Mouse (Mus musculus) v-Abl transformed pro-B cells (cell line): ENCODE data around the gene Hebp2.

Experiments used
- in situ Hi-C, 2 experiments: fragments of 400-800 bp; cut with MboI; formaldehyde crosslinking; loops; one replicate each; pipeline ENCODE4 v1.15.1; 2025; ENCODE audit not compliant: unreplicated experiment in 2 of 2

Hebp2 gene

DNA sequence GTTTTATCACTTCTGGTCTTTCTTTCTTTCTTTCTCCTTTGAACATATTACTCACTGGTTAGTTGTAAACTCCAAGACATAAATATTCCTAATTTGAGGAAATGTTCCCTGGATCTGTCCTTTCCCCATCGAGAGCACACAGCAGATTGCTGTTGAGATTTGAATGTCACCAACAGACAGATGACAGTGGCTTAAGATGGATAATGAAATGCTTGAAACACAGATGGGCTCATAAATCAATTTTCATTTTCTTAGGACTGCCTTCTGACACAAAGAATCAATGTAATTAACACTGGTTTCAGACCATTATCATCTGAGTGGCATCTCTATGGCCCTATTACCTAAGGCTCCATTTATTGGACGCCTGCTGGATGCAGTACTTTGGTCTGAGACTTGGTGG, 23.3 kb downstream of the Hebp2 start:
- in situ Hi-C loops = loop anchor here in 1 of 2 experiments (5.0 kb wide), 1 partner anchor 785 kb away; no protein-coding TSS in a partner anchor

GRCm38 (mm10) chr10:18511496-18511895, 34.4 kb downstream of the Hebp2 start:
- in situ Hi-C loops = no loop called here

DNA sequence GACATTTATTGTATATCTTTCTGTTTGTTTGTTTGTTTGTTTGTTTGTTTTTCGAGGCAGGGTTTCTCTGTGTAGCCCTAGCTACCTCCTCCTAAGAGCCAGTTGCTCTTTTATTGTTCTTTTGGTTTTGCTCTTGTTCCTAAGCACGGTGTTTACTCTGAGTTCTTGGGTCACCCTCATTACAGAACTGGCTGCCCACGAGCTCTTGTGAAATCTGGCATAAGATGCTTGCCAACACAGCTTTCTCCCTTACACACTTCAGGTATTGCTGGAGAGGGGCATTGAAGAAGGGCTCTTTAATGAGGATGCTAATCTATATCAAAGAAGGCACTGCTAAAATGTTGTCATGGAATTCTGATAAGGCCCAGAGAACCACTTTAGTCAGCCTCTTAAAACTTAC, 35.2 kb downstream of the Hebp2 start:
- in situ Hi-C loops = no loop called here

- in situ Hi-C loops = no loop called here
Observed at GRCm38 (mm10) chr10:18508586-18508985, 37.3 kb downstream of the Hebp2 start.

DNA sequence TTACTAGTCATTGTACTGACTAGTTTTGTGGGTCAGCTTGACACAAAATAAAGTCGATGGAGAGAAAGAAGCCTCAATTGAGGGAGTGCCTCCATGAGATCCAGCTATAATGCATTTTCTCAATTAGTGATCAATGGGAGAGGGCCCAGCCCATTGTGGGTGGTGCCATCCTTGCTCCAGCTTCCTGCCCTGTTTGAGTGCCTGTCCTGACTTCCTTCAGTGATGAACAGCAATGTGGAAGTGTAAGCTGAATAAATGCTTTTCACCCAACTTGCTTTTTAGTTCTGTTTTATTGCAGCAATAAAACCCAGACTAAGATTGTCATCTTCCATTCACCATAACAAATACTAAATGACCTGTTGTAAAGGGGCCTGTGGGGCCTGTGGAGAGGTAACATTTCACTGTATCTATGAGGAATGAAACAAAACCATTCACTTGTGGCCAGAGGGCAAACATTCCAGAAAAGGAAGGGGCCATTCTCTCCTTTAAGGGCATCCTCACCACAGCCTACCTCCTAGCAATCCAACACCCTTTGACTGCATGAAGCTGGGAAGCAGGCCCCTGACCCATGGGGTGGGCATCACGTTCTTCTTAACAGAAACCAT, 37.9 kb downstream of the Hebp2 start:
- in situ Hi-C loops = no loop called here

GRCm38 (mm10) chr10:18506501-18506946, 39.4 kb downstream of the Hebp2 start:
- in situ Hi-C loops = no loop called here

DNA sequence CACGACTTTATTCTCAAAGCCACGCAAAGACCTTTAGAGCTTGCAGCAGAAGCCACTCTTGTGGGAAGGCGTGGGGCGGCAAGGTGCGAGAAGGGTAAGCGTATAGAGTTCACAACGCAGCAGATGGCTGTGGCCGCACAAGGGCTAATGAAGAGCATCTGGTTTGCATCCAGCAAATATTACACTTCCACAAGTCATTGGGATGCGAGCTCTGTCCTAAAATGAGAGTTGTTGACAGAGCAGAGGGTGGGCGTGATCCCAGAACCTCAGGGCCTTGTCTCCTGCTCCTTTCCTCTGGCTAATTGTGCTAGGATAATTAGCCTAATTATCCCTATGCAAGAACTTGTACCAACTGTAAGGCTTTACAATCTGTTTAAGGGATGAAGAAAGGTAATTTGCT, 40.2 kb downstream of the Hebp2 start:
- in situ Hi-C loops = no loop called here

DNA sequence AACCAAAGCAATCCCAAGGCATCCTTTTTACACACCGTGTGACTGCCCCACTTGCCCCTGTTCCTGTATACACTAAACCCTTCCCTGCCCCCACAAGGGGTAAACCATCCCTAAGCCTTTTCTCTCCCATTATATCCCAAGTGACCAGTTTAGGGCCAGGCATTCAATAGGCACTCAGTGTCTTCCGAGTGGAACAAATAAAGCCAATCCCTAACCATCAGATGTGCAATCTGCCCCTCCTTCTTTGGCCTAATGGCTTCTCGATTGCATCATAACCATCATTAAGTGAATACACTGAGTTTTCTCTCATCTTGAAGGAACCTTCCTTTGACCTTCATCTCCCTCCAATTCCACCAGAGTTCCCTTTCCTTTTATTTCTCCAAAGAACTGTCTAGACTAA, 43.9 kb downstream of the Hebp2 start:
- in situ Hi-C loops = no loop called here

DNA sequence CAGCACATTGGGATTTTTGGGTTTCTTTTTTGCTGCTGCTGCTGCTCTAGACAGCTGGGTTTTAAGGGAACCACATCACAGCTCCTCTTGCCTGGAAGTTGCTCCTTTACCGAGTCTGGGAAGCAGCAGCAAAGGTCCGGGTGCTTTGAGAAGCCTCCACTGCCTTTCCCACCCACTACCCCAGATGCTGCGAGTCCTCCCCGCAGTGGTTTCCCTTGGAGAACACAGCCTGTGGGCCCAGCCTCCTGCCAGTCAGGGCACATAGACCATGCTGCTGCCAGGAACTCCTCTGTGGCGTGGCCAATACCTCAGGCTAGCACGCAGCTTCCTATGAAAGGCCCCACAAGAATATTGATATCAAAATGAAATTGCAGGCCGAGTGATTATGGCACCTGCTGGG, 48.8 kb downstream of the Hebp2 start:
- in situ Hi-C loops = no loop called here

- in situ Hi-C loops = no loop called here
Observed at GRCm38 (mm10) chr10:18494249-18494648, 51.6 kb downstream of the Hebp2 start.

DNA sequence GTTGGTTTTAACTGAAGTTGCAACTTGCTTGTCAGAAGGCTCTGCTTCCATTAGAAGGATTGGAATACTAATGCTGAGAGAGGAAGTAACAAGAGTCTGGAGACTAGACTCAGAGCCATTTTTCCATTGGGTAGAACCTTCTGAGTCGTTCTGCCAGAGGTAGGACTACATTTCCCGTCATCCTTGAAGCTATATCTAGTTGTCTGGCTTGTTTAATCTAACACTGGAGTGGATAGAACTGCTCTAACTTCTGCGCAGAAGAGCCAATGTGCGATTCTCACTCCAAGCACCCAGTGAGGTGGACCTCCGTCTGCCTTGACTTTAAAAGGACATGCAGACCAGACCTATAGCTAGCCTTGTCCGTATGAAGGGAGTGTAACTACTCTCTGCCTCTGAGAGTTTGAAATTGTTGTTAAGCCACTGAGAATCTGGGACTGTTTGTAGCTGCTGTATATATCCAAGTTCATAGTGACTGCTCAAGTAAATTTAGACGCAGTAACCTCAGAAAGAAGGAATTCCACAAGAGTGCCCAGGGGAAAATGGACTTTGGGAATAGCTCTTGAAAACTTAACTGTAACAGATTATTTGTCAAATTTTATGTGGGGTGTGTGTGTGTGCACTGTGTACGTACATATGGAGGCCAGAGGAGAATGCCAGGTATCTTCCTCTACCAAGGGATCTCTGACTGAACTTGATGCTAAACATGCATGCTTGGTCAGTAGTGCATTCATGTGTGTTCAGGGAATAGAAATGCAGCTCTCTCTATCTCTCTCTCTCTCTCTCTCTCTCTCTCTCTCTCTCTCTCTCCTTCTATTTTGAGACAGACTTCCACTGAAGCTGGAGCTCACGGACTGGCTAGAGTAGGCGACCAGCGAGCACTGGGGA, 52.6 kb downstream of the Hebp2 start:
- in situ Hi-C loops = no loop called here

- in situ Hi-C loops = no loop called here
Observed at GRCm38 (mm10) chr10:18491952-18492351, 53.9 kb downstream of the Hebp2 start.

DNA sequence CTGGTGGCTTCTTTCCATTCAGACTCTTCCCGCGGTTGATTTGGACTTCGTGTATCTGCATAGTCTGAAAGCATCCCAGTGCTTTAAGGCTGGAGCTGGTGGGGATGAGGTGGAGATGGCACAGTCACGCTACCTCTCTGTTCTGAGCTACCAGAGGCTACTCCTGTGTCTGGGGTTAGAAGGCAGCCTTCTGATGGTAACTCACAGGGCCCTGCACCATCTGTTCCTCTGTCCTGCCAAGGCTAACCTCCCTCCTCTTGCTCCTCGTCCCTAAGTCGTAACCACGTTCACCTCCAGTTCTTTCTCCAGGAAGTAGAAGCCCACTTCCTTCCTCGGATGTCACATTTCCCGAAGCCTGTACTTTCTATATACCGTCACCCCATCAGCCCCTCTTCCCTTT, 55.9 kb downstream of the Hebp2 start:
- in situ Hi-C loops = no loop called here
